Mouse (Mus musculus) intestine, postnatal 0 days (tissue): ENCODE results near the gene Tex14. TPM values are rescaled to one million over a fixed set of nuclear protein-coding genes. Genes with fewer than 3 reads are reported as not detected.
"Not testable (repeated sequence)": the region's sequence is repeated elsewhere in the genome, so short reads cannot be mapped to it uniquely, and the experiment has no call there.

Experiments used
- ATAC-seq: fragments of 200-750 bp; cut with Nextera tagmentation; 2 replicates; pipeline ENCODE4 v1.8.0; 2017; ENCODE audit warnings: mild to moderate bottlenecking, moderate TSS enrichment, moderate library complexity
- H3K27ac ChIP-seq: fragments of 300-500 bp; sonication (generic); 2 replicates; pipeline ENCODE4 v1.5.1; 2014; ENCODE audit warnings: mild to moderate bottlenecking, low read depth, low read length, moderate library complexity
- H3K27me3 ChIP-seq: fragments of 300-500 bp; sonication (generic); replicated peaks from 2 replicates; pipeline ENCODE4 v1.6.1; 2014; ENCODE audit warnings: low read length, mixed read lengths; ENCODE audit not compliant: control insufficient read depth, insufficient read depth
- H3K36me3 ChIP-seq: fragments of 300-500 bp; sonication (generic); 2 replicates; pipeline ENCODE4 v1.6.1; 2014; ENCODE audit warnings: mild to moderate bottlenecking, moderate library complexity; ENCODE audit not compliant: control insufficient read depth, insufficient read depth
- H3K4me1 ChIP-seq: fragments of 300-500 bp; sonication (generic); replicated peaks from 2 replicates; pipeline ENCODE4 v1.6.1; 2014; ENCODE audit warnings: antibody characterized with exemption, low read length, mixed read lengths; ENCODE audit not compliant: control insufficient read depth, insufficient read depth
- H3K4me2 ChIP-seq: fragments of 300-500 bp; sonication (generic); replicated peaks from 2 replicates; pipeline ENCODE4 v1.6.1; 2014; ENCODE audit warnings: low read depth, mild to moderate bottlenecking, moderate library complexity
- H3K4me3 ChIP-seq: fragments of 300-500 bp; sonication (generic); 2 replicates; pipeline ENCODE4 v1.5.1; 2014; ENCODE audit warnings: low read depth, low read length
- H3K9ac ChIP-seq: fragments of 300-500 bp; sonication (generic); 2 replicates; pipeline ENCODE4 v1.6.1; 2014; ENCODE audit warnings: mild to moderate bottlenecking, low read depth, low read length
- H3K9me3 ChIP-seq: fragments of 300-500 bp; sonication (generic); 2 replicates; pipeline ENCODE4 v1.6.1; 2016; ENCODE audit warnings: mixed run types; ENCODE audit not compliant: control insufficient read depth
- CTCF ChIP-seq: sonication (generic); IDR thresholded peaks from 2 replicates; pipeline ENCODE4 v1.5.1; 2016; ENCODE audit warnings: low read depth, mild to moderate bottlenecking, control low read depth, antibody characterized with exemption, moderate library complexity
- WGBS: fragments of 180-500 bp; shearing (Covaris S2); extraction: QIAGEN DNeasy Blood & Tissue Kit; methylation state at CpG from one replicate; pipeline ENCODE4 v1.1.7; 2014; 5-methylcytosine and 5-hydroxymethylcytosine counted together
- polyA plus RNA-seq: library from polyadenylated mRNA; unstranded; fragments of >200 nt; fragmentation: Nextera tagmentation; extraction: Ambion mirVana; gene quantifications from 2 replicates; pipeline ENCODE4 v1.2.1, GENCODE M21; 2015

The Tex14 gene
- polyA plus RNA-seq, 1 experiment from 2014 or later = 1.8 TPM

DNA sequence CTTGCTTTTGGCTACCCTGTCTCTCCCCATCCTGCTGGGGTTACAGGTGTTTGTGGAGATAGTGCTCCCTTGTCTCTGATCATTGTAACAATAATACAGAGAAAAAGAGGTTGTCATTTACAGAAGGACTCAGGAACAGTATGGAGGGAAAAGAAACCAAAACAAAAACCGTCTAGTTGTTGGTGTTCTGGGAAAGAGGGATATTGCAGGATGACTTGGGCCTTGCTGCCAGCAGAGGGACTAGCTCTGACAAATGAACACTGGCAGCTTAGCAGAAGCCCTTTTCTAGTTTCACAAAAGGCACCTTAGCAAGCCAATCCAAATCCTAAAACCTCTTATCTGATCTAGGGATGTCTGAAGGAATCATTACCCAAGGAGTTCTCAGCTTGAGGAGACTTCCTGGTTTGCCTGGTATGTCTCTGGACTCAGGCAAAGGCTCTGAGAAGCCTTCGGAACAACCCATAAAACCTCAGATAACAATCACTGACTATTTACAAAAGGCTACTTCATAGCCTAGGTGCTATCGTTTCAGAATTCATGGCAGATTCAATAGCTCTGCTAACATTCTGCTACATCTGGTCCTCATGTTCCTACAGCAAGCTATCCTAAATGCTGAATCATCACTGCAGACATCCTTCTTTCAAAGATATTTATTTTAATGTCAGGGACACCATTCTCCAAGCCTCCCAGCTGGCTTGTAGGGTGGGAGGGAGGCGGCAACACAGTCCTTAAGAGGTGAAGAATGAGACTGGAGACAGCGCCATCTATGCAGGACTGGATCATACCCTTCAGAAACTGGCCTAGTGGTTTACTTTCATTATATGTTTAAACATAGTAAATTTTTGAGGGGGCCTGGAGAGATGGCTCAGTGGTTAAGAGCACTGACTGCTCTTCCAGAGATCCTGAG, 31.7 kb downstream of the Tex14 start:
- peak; percentile 25; the same call in 1 of the 2 replicates for ATAC-seq

DNA sequence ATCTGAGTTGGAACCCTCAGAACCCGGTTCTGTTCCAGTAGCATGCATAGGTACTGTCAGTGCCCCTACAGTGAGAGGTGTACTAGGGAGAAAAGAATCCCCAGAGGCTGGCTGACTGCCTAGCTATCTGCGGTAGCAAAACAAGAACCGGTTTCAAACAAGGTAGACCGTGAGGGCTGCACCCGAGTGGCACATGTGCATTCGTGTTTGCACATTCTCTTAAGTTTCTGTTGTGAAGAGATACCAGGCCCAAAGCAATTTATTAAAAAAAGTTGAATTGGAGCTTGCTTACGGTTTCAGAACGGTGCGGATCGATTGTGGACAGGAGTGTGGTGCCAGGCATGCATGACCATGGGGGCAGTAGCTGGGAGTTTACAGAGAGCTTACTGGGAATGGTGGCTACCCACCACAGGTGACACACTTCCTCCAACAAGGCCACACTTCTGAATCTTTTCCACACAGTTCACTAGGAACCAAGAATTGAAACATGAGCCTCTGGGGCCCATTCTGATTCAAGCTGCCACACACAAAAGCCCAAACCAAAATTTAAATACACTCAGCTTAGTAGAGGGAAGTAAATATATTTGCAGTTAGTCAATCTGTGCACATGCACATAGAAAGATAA, 35.0 kb downstream of the Tex14 start:
- ATAC-seq = no peak
- Histone ChIP-seq H3K4me2 (no peak overlapping the region), H3K9me3 (no peaks in the 10 kb centered on the region), H3K4me1 (no peaks in the 10 kb centered on the region), H3K27me3 (no peaks in the 10 kb centered on the region), H3K27ac (no peak overlapping the region), H3K36me3 (no peaks in the 10 kb centered on the region), H3K4me3 (no peak overlapping the region), H3K9ac (no peak overlapping the region)
- TF ChIP-seq CTCF = no peak
- WGBS = 89% methylated on average over 10 of the region's 10 CpGs

More for the DNA sequence above, 31.7 kb downstream of the Tex14 start:
- no peak overlapping the region for H3K4me3 ChIP-seq
- no peaks in the 10 kb centered on the region for H3K9me3 ChIP-seq
- peak overlapping the region; percentile 6; the same call in 1 of the 2 replicates for H3K4me2 ChIP-seq
- WGBS = 31% methylated on average over 5 of the region's 5 CpGs
- no peak overlapping the region for H3K9ac ChIP-seq
- no peak overlapping the region for H3K27ac ChIP-seq
- no peaks in the 10 kb centered on the region for H3K4me1 ChIP-seq
- no peaks in the 10 kb centered on the region for H3K27me3 ChIP-seq
- peak; percentile 34 for TF ChIP-seq CTCF
- no peaks in the 10 kb centered on the region for H3K36me3 ChIP-seq

DNA sequence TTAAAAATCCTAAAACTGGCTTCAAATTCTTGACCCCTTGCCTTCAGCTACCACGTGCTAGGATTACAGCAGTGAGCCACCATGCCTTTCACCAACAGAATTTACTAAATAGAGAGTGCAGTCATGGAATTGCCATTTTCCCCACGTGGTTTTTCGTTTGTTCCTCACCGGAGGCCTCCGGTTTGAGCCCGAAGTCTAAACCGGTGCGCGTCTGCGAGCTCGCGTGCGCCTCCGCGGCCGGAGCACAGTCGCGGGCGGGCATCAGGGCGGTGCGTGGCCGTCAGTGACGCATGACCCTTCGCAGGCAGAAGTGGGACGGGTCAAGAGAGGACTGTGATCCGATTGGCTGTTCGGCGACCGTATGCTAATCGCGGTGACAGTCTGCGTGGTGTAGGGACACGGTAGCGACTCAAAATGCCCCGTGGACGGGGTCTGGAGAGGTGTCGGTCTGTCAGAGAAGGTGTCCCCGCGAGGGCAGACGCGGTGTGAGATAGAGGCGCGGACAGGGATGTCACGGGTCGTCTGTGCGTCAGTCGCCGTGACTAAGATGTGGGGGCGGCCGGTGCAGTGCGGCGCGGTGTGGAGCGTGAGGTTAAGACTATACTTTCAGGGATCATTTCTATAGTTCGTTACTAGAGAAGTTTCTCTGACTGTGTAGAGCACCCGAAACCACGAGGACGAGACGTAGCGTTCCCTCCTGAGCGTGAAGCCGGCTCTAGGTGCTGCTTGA, 37.9 kb downstream of the Tex14 start:
- peak overlapping the region; percentile 54 for H3K4me2 ChIP-seq
- H3K27me3 ChIP-seq, H3K4me3 ChIP-seq, H3K9ac ChIP-seq, H3K36me3 ChIP-seq, H3K27ac ChIP-seq, H3K4me1 ChIP-seq, H3K9me3 ChIP-seq: not testable (repeated sequence)
- under 1% methylated on average over 29 of the region's 62 CpGs for WGBS
- peak; percentile 36 for TF ChIP-seq CTCF
- peak; percentile 98 for ATAC-seq

DNA sequence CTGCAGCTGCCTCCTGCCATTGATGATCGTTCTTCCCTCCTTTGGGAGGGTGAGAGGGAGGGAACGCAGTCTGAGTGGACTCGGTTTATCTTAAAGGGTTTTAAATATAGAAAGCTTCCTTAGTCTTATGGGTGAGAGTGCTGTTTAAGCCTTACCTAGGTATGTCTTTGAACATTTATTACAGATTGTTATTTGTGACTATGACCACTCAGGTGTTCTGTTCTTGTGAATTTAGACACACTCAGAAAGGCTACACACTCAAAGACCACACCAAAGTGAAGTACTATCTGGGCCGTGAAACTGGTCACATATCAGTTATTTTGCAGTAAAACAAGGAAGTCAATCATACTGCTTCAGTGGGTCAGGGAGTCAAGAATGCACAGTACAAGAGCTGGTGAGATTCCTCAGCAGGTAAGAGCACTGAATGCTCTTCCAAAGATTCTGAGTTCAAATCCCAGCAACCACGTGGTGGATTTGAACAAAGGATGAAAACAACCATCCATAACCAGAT, 38.6 kb downstream of the Tex14 start:
- H3K9ac ChIP-seq = no peak overlapping the region
- WGBS = 4% methylated on average over 5 of the region's 5 CpGs
- ATAC-seq = no peak
- TF ChIP-seq CTCF = no peak
- H3K4me2 ChIP-seq = no peak overlapping the region
- H3K27me3 ChIP-seq = no peaks in the 10 kb centered on the region
- H3K36me3 ChIP-seq = no peaks in the 10 kb centered on the region
- H3K4me3 ChIP-seq = no peak overlapping the region
- H3K27ac ChIP-seq = no peak overlapping the region
- no peaks in the 10 kb centered on the region for H3K9me3 ChIP-seq
- H3K4me1 ChIP-seq = no peaks in the 10 kb centered on the region

DNA sequence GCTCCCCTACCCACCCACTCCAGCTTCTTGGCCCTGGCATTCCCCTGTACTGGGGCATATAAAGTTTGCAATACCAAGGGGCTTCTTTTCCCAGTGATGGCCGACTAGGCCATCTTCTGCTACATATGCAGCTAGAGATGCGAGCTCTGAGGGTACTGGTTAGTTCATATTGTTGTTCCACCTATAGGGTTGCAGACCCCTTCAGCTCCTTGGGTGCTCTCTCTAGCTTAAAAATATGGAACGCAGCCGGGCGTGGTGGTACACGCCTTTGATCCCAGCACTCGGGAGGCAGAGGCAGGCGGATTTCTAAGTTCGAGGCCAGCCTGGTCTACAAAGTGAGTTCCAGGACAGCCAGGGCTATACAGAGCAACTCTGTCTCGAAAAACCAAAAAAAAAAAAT, 39.2 kb downstream of the Tex14 start:
- not testable (repeated sequence) for H3K27me3 ChIP-seq, H3K4me1 ChIP-seq, ATAC-seq, H3K4me2 ChIP-seq, H3K36me3 ChIP-seq, H3K9ac ChIP-seq, H3K27ac ChIP-seq, H3K4me3 ChIP-seq, H3K9me3 ChIP-seq
- 67% methylated on average over 10 of the region's 10 CpGs for WGBS
